10 mouse cellular contexts compared by ENCODE assay signal in the genomic region with DNA sequence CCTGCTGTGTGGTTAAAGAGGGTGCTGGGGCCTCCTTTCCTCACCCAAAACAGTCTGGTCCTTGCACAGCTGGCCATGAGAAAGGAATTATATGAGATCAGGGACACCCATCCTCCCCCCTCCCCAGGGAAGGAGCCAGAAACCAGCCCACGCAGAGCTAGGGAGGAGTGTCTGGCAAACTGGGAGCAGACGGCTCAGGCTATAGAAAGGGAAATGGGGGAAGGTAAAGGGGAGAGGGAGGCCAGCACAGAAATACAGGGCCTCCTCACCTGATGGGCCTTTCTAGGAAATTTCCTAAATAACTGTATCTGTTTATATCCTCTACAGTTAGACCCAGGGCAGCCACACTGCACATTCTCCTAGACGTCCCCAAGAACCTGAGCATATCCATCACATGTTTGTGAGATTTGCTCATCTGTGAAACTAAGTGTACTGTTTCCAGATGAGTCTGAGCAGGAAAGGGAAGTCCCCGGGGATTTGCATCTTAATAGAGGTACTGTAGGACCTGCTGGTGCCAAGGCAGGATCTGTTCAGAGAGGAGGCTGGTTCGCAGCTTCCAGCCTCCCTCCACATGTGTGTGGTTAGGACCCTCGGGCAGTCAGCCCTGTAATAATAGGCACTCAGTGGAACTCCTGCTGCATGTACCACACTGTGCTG. TPM values are rescaled to one million over a fixed set of nuclear protein-coding genes. Genes with fewer than 3 reads are reported as not detected.
DNase-seq lines count a peak whose midpoint lies in the region; ATAC-seq and TF ChIP-seq lines count a peak whose summit lies in the region.
"Had no signal": no experiment of that assay in that cellular context is flagged by ENCODE, and none has a peak within 500 bp of the region (broad histone marks: within the 10 kb centered on the region; RNA-seq: fewer than 3 reads in every experiment).

No protein-coding gene starts in this region.

- WGBS in neural tube, embryonic 12.5 days: 18% methylated on average over 6 of the region's 6 CpGs
- 15% methylated on average over 6 of the region's 6 CpGs for WGBS in neural tube, embryonic 15.5 days
- 16% methylated on average over 6 of the region's 6 CpGs for WGBS in hindbrain, postnatal 0 days

- TF ChIP-seq CTCF in hindbrain, postnatal 0 days (IDR thresholded peaks at IDR 0.05; ENCODE audit: low read depth): no peak
- TF ChIP-seq CTCF in testis, adult 2 months (IDR thresholded peaks at IDR 0.05; ENCODE audit: control insufficient read depth, insufficient read depth, insufficient replicate concordance, low read depth, low read length): no peak

- peak overlapping the region; percentile 22; the same call in 1 of the 2 replicates for H3K4me2 ChIP-seq in neural tube, embryonic 12.5 days (replicated peaks)
- no peak overlapping the region for H3K4me2 ChIP-seq in neural tube, embryonic 15.5 days
- no peak overlapping the region for H3K4me2 ChIP-seq in hindbrain, postnatal 0 days (ENCODE audit: low read depth, low read length)

- H3K4me3 ChIP-seq in neural tube, embryonic 12.5 days: no peak overlapping the region
- H3K4me3 ChIP-seq in neural tube, embryonic 15.5 days (replicated peaks): no peak overlapping the region
- no peak overlapping the region for H3K4me3 ChIP-seq in hindbrain, postnatal 0 days (ENCODE audit: low read length)
- H3K4me3 ChIP-seq in testis, adult 2 months (ENCODE audit: control insufficient read depth, low read depth, low read length): no peak overlapping the region

- H3K9ac ChIP-seq in neural tube, embryonic 12.5 days: no peak overlapping the region
- H3K9ac ChIP-seq in neural tube, embryonic 15.5 days (replicated peaks): no peak overlapping the region
- H3K9ac ChIP-seq in hindbrain, postnatal 0 days (replicated peaks; ENCODE audit: low read length): no peak overlapping the region

- H3K36me3 ChIP-seq in neural tube, embryonic 12.5 days: peaks cover 8% of the 10 kb centered on the region; the same call in 1 of the 2 replicates
- H3K36me3 ChIP-seq in neural tube, embryonic 15.5 days: peaks cover 14% of the 10 kb centered on the region; the same call in 1 of the 2 replicates
- H3K36me3 ChIP-seq in hindbrain, postnatal 0 days (ENCODE audit: insufficient read depth, low read length): peaks cover 14% of the 10 kb centered on the region; the same call in 1 of the 2 replicates
- no peaks in the 10 kb centered on the region for H3K36me3 ChIP-seq in testis, adult 2 months (ENCODE audit: control insufficient read depth, insufficient read depth, low read length)

- no peak for ATAC-seq in neural tube, embryonic 12.5 days (ENCODE audit: low FRiP score, low read depth)
- ATAC-seq in neural tube, embryonic 15.5 days (ENCODE audit: low FRiP score): no peak
- no peak for ATAC-seq in hindbrain, postnatal 0 days

- no peak overlapping the region for H3K27ac ChIP-seq in neural tube, embryonic 12.5 days
- H3K27ac ChIP-seq in neural tube, embryonic 15.5 days (replicated peaks): no peak overlapping the region
- no peak overlapping the region for H3K27ac ChIP-seq in hindbrain, postnatal 0 days
- H3K27ac ChIP-seq in testis, adult 2 months (ENCODE audit: control insufficient read depth, insufficient read depth, low read depth, low read length): peak overlapping the region; percentile 58; the same call in 1 of the 2 replicates
- H3K27ac ChIP-seq: macrophage had no signal

- peaks cover 8% of the 10 kb centered on the region for H3K27me3 ChIP-seq in neural tube, embryonic 12.5 days (replicated peaks)
- H3K27me3 ChIP-seq in neural tube, embryonic 15.5 days (replicated peaks): peaks cover 8% of the 10 kb centered on the region
- no peaks in the 10 kb centered on the region for H3K27me3 ChIP-seq in hindbrain, postnatal 0 days (ENCODE audit: insufficient read depth, low read length)
- H3K27me3 ChIP-seq in testis, adult 2 months (ENCODE audit: control insufficient read depth, insufficient read depth, low read length): peaks cover 2% of the 10 kb centered on the region

- peaks cover 49% of the 10 kb centered on the region for H3K4me1 ChIP-seq in neural tube, embryonic 12.5 days
- H3K4me1 ChIP-seq in neural tube, embryonic 15.5 days: peaks cover 49% of the 10 kb centered on the region
- H3K4me1 ChIP-seq in hindbrain, postnatal 0 days (ENCODE audit: insufficient read depth, low read length): peaks cover 23% of the 10 kb centered on the region
- peaks cover 9% of the 10 kb centered on the region for H3K4me1 ChIP-seq in testis, adult 2 months (ENCODE audit: control insufficient read depth, insufficient read depth, low read length)

- peak; percentile 71 to 74 for DNase-seq in frontal cortex, postnatal 36 days (ENCODE audit: low spot score in 2 of 2)
- DNase-seq in frontal cortex, postnatal 25 days (ENCODE audit: low spot score in 2 of 2): no peak
- peak; percentile 35 for DNase-seq in hindbrain, postnatal 0 days (ENCODE audit: low spot score)
- no peak for DNase-seq in gastrocnemius, postnatal 4 days (ENCODE audit: low spot score in 2 of 2)
- DNase-seq in kidney, adult 8-10 months: no peak
- DNase-seq: gastrocnemius, postnatal 25 days had no signal

- no peak for TF ChIP-seq POLR2A in testis, adult 2 months (IDR thresholded peaks at IDR 0.05; ENCODE audit: control insufficient read depth, low read depth, low read length)

- H3K9me3 ChIP-seq in neural tube, embryonic 12.5 days: no peaks in the 10 kb centered on the region
- no peaks in the 10 kb centered on the region for H3K9me3 ChIP-seq in neural tube, embryonic 15.5 days (replicated peaks)
- H3K9me3 ChIP-seq in hindbrain, postnatal 0 days (ENCODE audit: low read length): no peaks in the 10 kb centered on the region

RNA-seq across cellular contexts. Expression of a gene that starts 6.2 kb away (rescaled TPM):
- 20.7 and 21.0 TPM in 2 replicates for polyA plus RNA-seq in neural tube, embryonic 12.5 days (2016; fragmentation: Nextera tagmentation; extraction: Ambion mirVana)
- polyA plus RNA-seq in neural tube, embryonic 15.5 days (2015; fragmentation: Nextera tagmentation; extraction: Ambion mirVana): 19.2 and 20.7 TPM in 2 replicates
- total RNA-seq in hindbrain, postnatal 0 days (2014; rRNA removed): 85.8 and 98.9 TPM in 2 replicates
- 26.5 and 26.6 TPM in 2 replicates for polyA plus RNA-seq in hindbrain, postnatal 0 days (2015; fragmentation: Nextera tagmentation; extraction: Ambion mirVana)
- 18.7 and 26.0 TPM in 2 replicates for polyA plus RNA-seq in testis, adult 2 months (2012; rRNA removed)
- total RNA-seq in gastrocnemius, postnatal 4 days (2021): 1 to 10 TPM; 8.8 to 9.7 TPM

RNA-seq across cellular contexts. Expression of a gene that starts 16.4 kb away (rescaled TPM):
- polyA plus RNA-seq in neural tube, embryonic 12.5 days (2016; fragmentation: Nextera tagmentation; extraction: Ambion mirVana): 28.8 and 29.4 TPM in 2 replicates
- 16.2 and 19.7 TPM in 2 replicates for polyA plus RNA-seq in neural tube, embryonic 15.5 days (2015; fragmentation: Nextera tagmentation; extraction: Ambion mirVana)
- total RNA-seq in hindbrain, postnatal 0 days (2014; rRNA removed): 19.6 and 22.5 TPM in 2 replicates
- 11.2 and 11.9 TPM in 2 replicates for polyA plus RNA-seq in hindbrain, postnatal 0 days (2015; fragmentation: Nextera tagmentation; extraction: Ambion mirVana)
- polyA plus RNA-seq in testis, adult 2 months (2012; rRNA removed): 13.4 and 13.7 TPM in 2 replicates
- total RNA-seq in gastrocnemius, postnatal 4 days (2021): 10 to 100 TPM; 18.3 to 19.9 TPM

RNA-seq across cellular contexts. Expression of a gene that starts 43.5 kb away (rescaled TPM):
- 0.26 and 0.61 TPM in 2 replicates for polyA plus RNA-seq in neural tube, embryonic 12.5 days (2016; fragmentation: Nextera tagmentation; extraction: Ambion mirVana)
- polyA plus RNA-seq in neural tube, embryonic 15.5 days (2015; fragmentation: Nextera tagmentation; extraction: Ambion mirVana): 1.9 and 2.5 TPM in 2 replicates
- 5.8 and 8.5 TPM in 2 replicates for total RNA-seq in hindbrain, postnatal 0 days (2014; rRNA removed)
- polyA plus RNA-seq in hindbrain, postnatal 0 days (2015; fragmentation: Nextera tagmentation; extraction: Ambion mirVana): 2.0 TPM in 2 replicates
- polyA plus RNA-seq in testis, adult 2 months (2012; rRNA removed): 2.2 and 3.0 TPM in 2 replicates
- not detected for total RNA-seq in gastrocnemius, postnatal 4 days (2021)
- total RNA-seq: gastrocnemius, postnatal 25 days had no signal
- polyA plus RNA-seq: macrophage had no signal

Comparison
In these comparisons a context has a peak if more than half of its experiments do, and no peak if none do; other contexts are left out.
1. DNase-seq: peak in frontal cortex, postnatal 36 days (2 of 2) and hindbrain, postnatal 0 days (single experiment); none in frontal cortex, postnatal 25 days (0 of 2), gastrocnemius, postnatal 4 days (0 of 2) and kidney, adult 8-10 months (0 of 2).